Mouse (Mus musculus) heart, postnatal 0 days (tissue): ENCODE data around the gene Kdm6b. TPM values are rescaled to one million over a fixed set of nuclear protein-coding genes. Genes with fewer than 3 reads are reported as not detected.

Experiments
- ATAC-seq: fragments of 200-750 bp; cut with Nextera tagmentation; 2 replicates; pipeline ENCODE4 v1.8.0; 2017; ENCODE audit warnings: low read depth, moderate number of reproducible peaks, moderate library complexity; ENCODE audit not compliant: insufficient read depth
- DNase-seq: peaks from one replicate; pipeline ENCODE4 v3.0.0-alpha.2; 2016; ENCODE audit warnings: low spot score
- H3K27ac ChIP-seq: fragments of 300-500 bp; sonication (generic); 2 replicates; pipeline ENCODE4 v1.5.1; 2014; ENCODE audit warnings: low read depth, mild to moderate bottlenecking
- H3K27me3 ChIP-seq: fragments of 300-500 bp; sonication (generic); 2 replicates; pipeline ENCODE4 v1.6.1; 2014; ENCODE audit warnings: low read length, mixed read lengths; ENCODE audit not compliant: control insufficient read depth, insufficient read depth
- H3K36me3 ChIP-seq: fragments of 300-500 bp; sonication (generic); replicated peaks from 2 replicates; pipeline ENCODE4 v1.6.1; 2014; ENCODE audit warnings: low read length, mixed read lengths; ENCODE audit not compliant: control insufficient read depth, insufficient read depth
- H3K4me1 ChIP-seq: fragments of 300-500 bp; sonication (generic); 2 replicates; pipeline ENCODE4 v1.6.1; 2014; ENCODE audit warnings: antibody characterized with exemption; ENCODE audit not compliant: control insufficient read depth, insufficient read depth
- H3K4me2 ChIP-seq: fragments of 300-500 bp; sonication (generic); 2 replicates; pipeline ENCODE4 v1.6.1; 2014; ENCODE audit warnings: low read depth, mild to moderate bottlenecking, low read length, moderate library complexity
- H3K4me3 ChIP-seq: fragments of 300-500 bp; sonication (generic); 2 replicates; pipeline ENCODE4 v1.5.1; 2014; ENCODE audit warnings: low read depth, low read length
- H3K9ac ChIP-seq: fragments of 300-500 bp; sonication (generic); replicated peaks from 2 replicates; pipeline ENCODE4 v1.6.1; 2014; ENCODE audit warnings: low read depth, low read length, mixed read lengths
- H3K9me3 ChIP-seq: fragments of 300-500 bp; sonication (generic); replicated peaks from 2 replicates; pipeline ENCODE4 v1.6.1; 2016; ENCODE audit warnings: low read length; ENCODE audit not compliant: control insufficient read depth
- CTCF ChIP-seq: IDR thresholded peaks from 2 replicates; pipeline ENCODE4 v1.5.1; 2016; ENCODE audit warnings: antibody characterized with exemption, control low read depth, low read depth
- EP300 ChIP-seq: IDR thresholded peaks from 2 replicates; pipeline ENCODE4 v1.6.1; 2016; ENCODE audit warnings: antibody characterized with exemption, low read depth
- WGBS: fragments of 180-500 bp; shearing (Covaris S2); extraction: QIAGEN DNeasy Blood & Tissue Kit; methylation state at CpG from one replicate; pipeline ENCODE4 v1.1.7; 2014; 5-methylcytosine and 5-hydroxymethylcytosine counted together
- polyA plus RNA-seq: library from polyadenylated mRNA; unstranded; fragments of >200 nt; fragmentation: Nextera tagmentation; extraction: Ambion mirVana; gene quantifications from 2 replicates; pipeline ENCODE4 v1.2.1, GENCODE M21; 2015
- total RNA-seq: library from RNA; depleted of rRNA; stranded (reverse); fragments of >200 nt; gene quantifications from 2 replicates; pipeline ENCODE4 v1.2.3, GENCODE M21; 2014; ENCODE audit warnings: low replicate concordance

The Kdm6b gene
- total and polyA plus RNA-seq, 2 experiments from 2014 or later: 10.0 to 23.6 TPM

GRCm38 (mm10) chr11:69403691-69404594 lies 9.5 kb downstream of the Kdm6b start:
- ATAC-seq: no peak
- H3K27me3 ChIP-seq: no peaks in the 10 kb centered on the region
- no peak overlapping the region for H3K27ac ChIP-seq
- TF ChIP-seq CTCF (no peak), EP300 (no peak)
- H3K9me3 ChIP-seq: no peaks in the 10 kb centered on the region
- H3K9ac ChIP-seq: no peak overlapping the region
- peaks cover 84% of the 10 kb centered on the region for H3K36me3 ChIP-seq
- no peak overlapping the region for H3K4me2 ChIP-seq
- DNase-seq: no peak
- H3K4me1 ChIP-seq: peaks cover 7% of the 10 kb centered on the region; the same call in 1 of the 2 replicates
- 89% methylated on average over 34 of the region's 38 CpGs for WGBS
- no peak overlapping the region for H3K4me3 ChIP-seq

- H3K27ac ChIP-seq: no peak overlapping the region
- H3K9me3 ChIP-seq: no peaks in the 10 kb centered on the region
- 88% methylated on average over 12 of the region's 12 CpGs for WGBS
- no peaks in the 10 kb centered on the region for H3K4me1 ChIP-seq
- H3K4me3 ChIP-seq: no peak overlapping the region
- ATAC-seq: no peak
- no peak for TF ChIP-seq CTCF
- no peak for TF ChIP-seq EP300
- peaks cover 76% of the 10 kb centered on the region for H3K36me3 ChIP-seq
- H3K9ac ChIP-seq: no peak overlapping the region
- no peak overlapping the region for H3K4me2 ChIP-seq
- peak; percentile 4 for DNase-seq
- H3K27me3 ChIP-seq: no peaks in the 10 kb centered on the region
Measured at GRCm38 (mm10) chr11:69401987-69402386, 11.5 kb downstream of the Kdm6b start.

- H3K27ac ChIP-seq: no peak overlapping the region
- H3K4me2 ChIP-seq: no peak overlapping the region
- no peaks in the 10 kb centered on the region for H3K27me3 ChIP-seq
- peak; percentile 63 for ATAC-seq
- peak; percentile 94 for DNase-seq
- TF ChIP-seq EP300 (no peak), CTCF (peak; percentile 95)
- H3K4me3 ChIP-seq: no peak overlapping the region
- H3K36me3 ChIP-seq: peaks cover 69% of the 10 kb centered on the region
- H3K4me1 ChIP-seq: no peaks in the 10 kb centered on the region
- WGBS: 19% methylated on average over 22 of the region's 22 CpGs
- H3K9me3 ChIP-seq: no peaks in the 10 kb centered on the region
- H3K9ac ChIP-seq: no peak overlapping the region
Measured at GRCm38 (mm10) chr11:69401210-69401637, 12.3 kb downstream of the Kdm6b start.

DNA sequence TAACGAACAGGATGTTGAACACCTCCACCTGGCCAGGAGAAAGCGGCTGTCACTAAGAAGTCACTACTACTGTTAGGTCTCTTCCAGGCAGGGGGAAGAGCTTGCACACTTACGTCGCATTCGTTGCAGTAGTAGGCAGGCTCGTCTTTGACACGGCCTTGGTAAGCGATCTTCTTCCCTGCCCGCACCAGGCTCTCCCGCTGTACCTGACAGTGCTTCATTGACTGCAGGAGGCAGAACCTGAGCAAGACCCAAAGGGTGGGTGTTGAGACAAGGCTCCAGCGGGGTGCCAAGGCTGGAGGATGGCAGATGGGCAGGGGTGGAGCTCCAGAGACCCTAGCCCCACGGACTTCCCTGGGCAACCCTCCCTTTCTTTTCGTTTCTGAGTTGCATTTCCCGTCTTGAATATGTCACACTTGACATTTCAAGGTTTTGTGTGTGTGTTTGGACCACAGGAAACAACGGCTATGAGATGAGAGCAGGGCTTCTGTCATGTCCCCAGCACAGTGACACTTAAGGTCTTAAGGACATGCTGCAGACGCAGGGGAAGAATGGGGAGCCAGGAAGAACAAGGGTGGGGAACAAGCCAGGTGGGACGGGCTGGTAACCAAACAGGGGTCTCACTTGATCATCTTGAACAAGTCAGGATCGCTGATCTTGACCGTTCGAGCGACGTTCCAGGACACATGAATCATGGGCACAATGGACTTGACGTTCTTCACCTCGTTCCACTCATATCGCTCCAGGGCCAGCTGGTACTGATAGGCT lies 13.2 kb downstream of the Kdm6b start:
- TF ChIP-seq EP300 (no peak), CTCF (no peak)
- Histone ChIP-seq H3K4me2 (peak overlapping the region; percentile 29), H3K36me3 (peaks cover 59% of the 10 kb centered on the region), H3K9me3 (no peaks in the 10 kb centered on the region), H3K27ac (no peak overlapping the region), H3K9ac (no peak overlapping the region), H3K27me3 (no peaks in the 10 kb centered on the region), H3K4me1 (no peaks in the 10 kb centered on the region), H3K4me3 (0 out of 2 replicates have a peak overlapping the region, but pooled peaks have one; percentile 61)
- DNase-seq (peak; percentile 4), ATAC-seq (no peak)
- WGBS: 74% methylated on average over 25 of the region's 25 CpGs

- Histone ChIP-seq H3K27ac (peak overlapping the region; percentile 95), H3K9ac (no peak overlapping the region; the same call in 1 of the 2 replicates), H3K36me3 (peaks cover 51% of the 10 kb centered on the region), H3K4me2 (peak overlapping the region; percentile 72), H3K4me1 (no peaks in the 10 kb centered on the region), H3K4me3 (peak overlapping the region; percentile 61), H3K9me3 (no peaks in the 10 kb centered on the region), H3K27me3 (no peaks in the 10 kb centered on the region)
- DNase-seq (no peak), ATAC-seq (no peak)
- WGBS: 57% methylated on average over 66 of the region's 66 CpGs
- TF ChIP-seq EP300 (no peak), CTCF (no peak)
Measured at GRCm38 (mm10) chr11:69399201-69400082, 14.0 kb downstream of the Kdm6b start.
